Mouse (Mus musculus) cerebellum, adult 11-12 months (tissue): Measurements from ENCODE around the gene Tmem236.

ENCODE experiments used
- DNase-seq: peaks from one replicate; pipeline ENCODE4 v3.0.0; 2022

Gene Tmem236

DNA sequence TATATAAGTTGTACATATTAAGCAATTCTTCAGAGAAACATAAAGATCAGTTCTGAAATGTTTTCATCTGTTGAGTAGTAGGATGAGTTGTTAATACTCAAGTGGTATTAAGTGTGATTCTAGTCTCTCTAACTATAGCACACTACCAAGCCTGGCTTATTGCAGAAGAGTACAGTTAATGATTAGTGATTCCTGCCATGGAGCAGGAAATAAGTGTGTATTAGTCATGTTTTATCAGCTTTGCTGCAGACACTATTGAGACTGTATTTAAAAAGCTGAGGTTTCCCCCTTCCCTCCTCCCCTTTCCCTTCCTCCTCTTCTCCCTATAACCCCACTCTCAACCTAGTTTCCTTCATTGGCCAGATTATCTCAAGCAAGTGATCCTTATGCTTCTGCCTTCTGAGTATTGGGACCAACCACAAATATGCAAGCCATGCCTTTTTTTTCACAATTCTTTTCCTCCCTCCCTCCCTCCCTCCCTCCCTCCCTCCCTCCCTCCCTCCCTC is 84.1 kb downstream of the Tmem236 start:
- DNase-seq = no peak

DNA sequence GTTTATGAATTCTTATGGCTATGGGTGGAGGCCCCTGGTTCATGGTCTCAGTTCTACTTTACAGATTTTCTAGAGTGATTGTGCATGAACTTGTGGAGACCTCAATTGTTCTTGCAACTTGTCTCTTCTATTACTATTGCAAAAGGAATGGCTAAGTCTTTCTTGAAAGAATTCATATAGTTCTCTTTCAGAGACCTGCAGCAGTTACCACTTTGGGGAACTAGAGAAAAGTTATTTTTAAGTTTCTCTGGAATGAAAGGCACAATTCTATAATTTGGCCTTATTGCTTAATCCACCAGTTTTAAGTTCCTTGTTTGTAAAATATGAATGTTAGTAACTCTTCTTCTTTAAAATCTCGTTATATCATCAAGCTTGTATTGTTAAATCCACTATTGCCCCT is 87.8 kb downstream of the Tmem236 start:
- DNase-seq = no peak

DNA sequence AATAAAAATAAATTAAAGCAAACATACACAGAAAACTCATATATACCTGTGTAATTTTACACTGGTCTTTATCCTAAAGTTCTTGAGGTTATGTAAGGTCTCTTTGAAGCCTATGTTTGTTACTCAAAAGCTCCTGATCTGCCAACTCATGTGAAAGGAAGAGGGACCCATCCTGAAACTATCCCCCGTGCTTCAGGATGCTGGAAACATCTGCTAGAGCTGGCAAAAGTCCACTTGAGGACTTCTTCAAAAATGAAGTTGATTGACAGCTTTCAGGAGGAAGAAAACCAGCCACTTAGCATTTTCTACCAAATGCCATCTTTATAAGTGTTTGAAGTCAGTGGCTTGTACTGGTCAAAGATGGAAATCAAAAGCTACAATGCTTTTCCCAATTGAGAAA is 94.8 kb downstream of the Tmem236 start:
- no peak for DNase-seq
